Mouse (Mus musculus): Measurements from ENCODE around the gene Bud13.
"Not testable (repeated sequence)": the region's sequence is repeated elsewhere in the genome, so short reads cannot be mapped to it uniquely, and the experiment has no call there.

Bud13 gene

GRCm38 (mm10) chr9:46298381-46298780, 15.6 kb downstream of the Bud13 start:
- DNase-seq (ENCODE audit: extremely low read depth, insufficient read length, low spot score) = no peak

- DNase-seq (ENCODE audit: extremely low read depth, insufficient read length, low spot score) = no peak
These were observed 19.3 kb downstream of the Bud13 start for GRCm38 (mm10) chr9:46302142-46302541.

GRCm38 (mm10) chr9:46309121-46309520, 26.3 kb downstream of the Bud13 start:
- DNase-seq (ENCODE audit: extremely low read depth, insufficient read length, low spot score) = no peak

GRCm38 (mm10) chr9:46314507-46314906, 31.7 kb downstream of the Bud13 start:
- DNase-seq (ENCODE audit: extremely low read depth, insufficient read length, low spot score) = no peak

- no peak for DNase-seq (ENCODE audit: extremely low read depth, insufficient read length, low spot score)
These were observed 32.1 kb downstream of the Bud13 start for GRCm38 (mm10) chr9:46314921-46315320.

- DNase-seq (ENCODE audit: extremely low read depth, insufficient read length, low spot score) = no peak
These were observed 33.1 kb downstream of the Bud13 start for GRCm38 (mm10) chr9:46315807-46316365.

- no peak for DNase-seq (ENCODE audit: extremely low read depth, insufficient read length, low spot score)
These were observed 33.6 kb downstream of the Bud13 start for GRCm38 (mm10) chr9:46316388-46316787.

GRCm38 (mm10) chr9:46316909-46317308, 34.1 kb downstream of the Bud13 start:
- no peak for DNase-seq (ENCODE audit: extremely low read depth, insufficient read length, low spot score)

- DNase-seq (ENCODE audit: extremely low read depth, insufficient read length, low spot score) = no peak
These were observed 35.1 kb downstream of the Bud13 start for GRCm38 (mm10) chr9:46317957-46318356.

GRCm38 (mm10) chr9:46319886-46320285, 37.1 kb downstream of the Bud13 start, which contains the start of gene 4931429L15Rik:
Gene 4931429L15Rik (minus strand): TSS chr9:46319986.
- not testable (repeated sequence) for DNase-seq (ENCODE audit: extremely low read depth, insufficient read length, low spot score)

- DNase-seq (ENCODE audit: extremely low read depth, insufficient read length, low spot score) = no peak
These were observed 37.7 kb downstream of the Bud13 start for GRCm38 (mm10) chr9:46320461-46320860.

GRCm38 (mm10) chr9:46326694-46327405, 44.0 kb downstream of the Bud13 start:
- DNase-seq (ENCODE audit: extremely low read depth, insufficient read length, low spot score) = no peak

- no peak for DNase-seq (ENCODE audit: extremely low read depth, insufficient read length, low spot score)
These were observed 45.1 kb downstream of the Bud13 start for GRCm38 (mm10) chr9:46327706-46328571.

GRCm38 (mm10) chr9:46328572-46329249, 45.9 kb downstream of the Bud13 start:
- no peak for DNase-seq (ENCODE audit: extremely low read depth, insufficient read length, low spot score)

- no peak for DNase-seq (ENCODE audit: extremely low read depth, insufficient read length, low spot score)
These were observed 46.4 kb downstream of the Bud13 start for GRCm38 (mm10) chr9:46329250-46329648.

- DNase-seq (ENCODE audit: extremely low read depth, insufficient read length, low spot score) = no peak
These were observed 47.2 kb downstream of the Bud13 start for GRCm38 (mm10) chr9:46329801-46330585.

GRCm38 (mm10) chr9:46330586-46330895, 47.7 kb downstream of the Bud13 start:
- no peak for DNase-seq (ENCODE audit: extremely low read depth, insufficient read length, low spot score)

GRCm38 (mm10) chr9:46331301-46331700, 48.5 kb downstream of the Bud13 start:
- no peak for DNase-seq (ENCODE audit: extremely low read depth, insufficient read length, low spot score)

GRCm38 (mm10) chr9:46334471-46335025, 51.7 kb downstream of the Bud13 start:
- no peak for DNase-seq (ENCODE audit: extremely low read depth, insufficient read length, low spot score)

GRCm38 (mm10) chr9:46335461-46335995, 52.7 kb downstream of the Bud13 start:
- no peak for DNase-seq (ENCODE audit: extremely low read depth, insufficient read length, low spot score)
